Mouse (Mus musculus) small intestine, adult 2 months (tissue): ENCODE data around the gene Sipa1l1. TPM values are rescaled to one million over a fixed set of nuclear protein-coding genes. Genes with fewer than 3 reads are reported as not detected.
A peak's percentile ranks its signal among the peaks of the same experiment; 100 is the strongest.

Source experiments
- H3K27ac ChIP-seq: fragments of 200-500 bp; 2 replicates; pipeline ENCODE4 v1.5.1; 2012; ENCODE audit warnings: low read depth, low read length, control low read depth, inconsistent platforms; ENCODE audit not compliant: insufficient read depth
- H3K27me3 ChIP-seq: fragments of 200-500 bp; 2 replicates; pipeline ENCODE4 v1.6.1; 2012; ENCODE audit warnings: mild to moderate bottlenecking, moderate library complexity, low read length, inconsistent platforms; ENCODE audit not compliant: control insufficient read depth, insufficient read depth
- H3K36me3 ChIP-seq: fragments of 200-500 bp; 2 replicates; pipeline ENCODE4 v1.6.1; 2012; ENCODE audit warnings: mild to moderate bottlenecking, low read length, control low read depth, inconsistent platforms; ENCODE audit not compliant: control insufficient read depth, insufficient read depth
- H3K4me1 ChIP-seq: fragments of 200-500 bp; 2 replicates; pipeline ENCODE4 v1.6.1; 2012; ENCODE audit warnings: low read length, inconsistent platforms, mixed read lengths; ENCODE audit not compliant: control insufficient read depth, insufficient read depth, insufficient read length
- H3K4me3 ChIP-seq: fragments of 200-500 bp; 2 replicates; pipeline ENCODE4 v1.5.1; 2012; ENCODE audit warnings: low read depth, mild to moderate bottlenecking, control low read depth, inconsistent platforms, low read length, moderate library complexity
- CTCF ChIP-seq: fragments of 200-500 bp; IDR thresholded peaks from 2 replicates; pipeline ENCODE4 v1.5.1; 2012; ENCODE audit warnings: low read depth, mild to moderate bottlenecking, control low read depth, inconsistent platforms, low read length, moderate library complexity, mixed read lengths; ENCODE audit not compliant: insufficient replicate concordance, insufficient read length; ENCODE audit errors: extremely low read depth
- POLR2A ChIP-seq: fragments of 200-500 bp; IDR thresholded peaks from 2 replicates; pipeline ENCODE4 v1.6.1; 2012; ENCODE audit warnings: low read depth, mild to moderate bottlenecking, control low read depth, inconsistent platforms, low read length, moderate library complexity
- WGBS: fragments of 180-500 bp; shearing (Covaris S2); methylation state at CpG from one replicate; pipeline ENCODE4 v1.1.7; 2018; 5-methylcytosine and 5-hydroxymethylcytosine counted together
- polyA plus RNA-seq: library from polyadenylated mRNA; depleted of rRNA; stranded (reverse); fragments of >200 nt; gene quantifications from 2 replicates; pipeline ENCODE4 v1.2.3, GENCODE M21; 2012

Gene Sipa1l1
- polyA plus RNA-seq, 1 experiment: 13.4 TPM

GRCm38 (mm10) chr12:82247371-82248258 is 78.5 kb downstream of the Sipa1l1 start:
- no peaks in the 10 kb centered on the region for H3K27me3 ChIP-seq
- H3K4me1 ChIP-seq: peaks cover 18% of the 10 kb centered on the region; the same call in 1 of the 2 replicates
- H3K27ac ChIP-seq: 0 out of 2 replicates have a peak overlapping the region, but pooled peaks have one; percentile 16
- WGBS: 68% methylated on average over 14 of the region's 14 CpGs
- H3K4me3 ChIP-seq: no peak overlapping the region
- H3K36me3 ChIP-seq: no peaks in the 10 kb centered on the region; the same call in 1 of the 2 replicates
- TF ChIP-seq POLR2A (no peak), CTCF (no peak)

- peaks cover 18% of the 10 kb centered on the region; the same call in 1 of the 2 replicates for H3K4me1 ChIP-seq
- no peaks in the 10 kb centered on the region for H3K27me3 ChIP-seq
- 91% methylated on average over 3 of the region's 3 CpGs for WGBS
- no peak overlapping the region for H3K4me3 ChIP-seq
- H3K27ac ChIP-seq: no peak overlapping the region
- no peaks in the 10 kb centered on the region; the same call in 1 of the 2 replicates for H3K36me3 ChIP-seq
- TF ChIP-seq POLR2A: no peak
- no peak for TF ChIP-seq CTCF
These were observed 79.4 kb downstream of the Sipa1l1 start for GRCm38 (mm10) chr12:82248501-82248900.

GRCm38 (mm10) chr12:82251328-82251727 is 82.2 kb downstream of the Sipa1l1 start:
- no peak for TF ChIP-seq POLR2A
- no peak for TF ChIP-seq CTCF
- H3K4me3 ChIP-seq: no peak overlapping the region
- H3K4me1 ChIP-seq: peaks cover 14% of the 10 kb centered on the region; the same call in 1 of the 2 replicates
- no peak overlapping the region for H3K27ac ChIP-seq
- H3K36me3 ChIP-seq: no peaks in the 10 kb centered on the region; the same call in 1 of the 2 replicates
- H3K27me3 ChIP-seq: no peaks in the 10 kb centered on the region
- WGBS: 81% methylated on average over 2 of the region's 2 CpGs

GRCm38 (mm10) chr12:82254076-82254475 is 85.0 kb downstream of the Sipa1l1 start:
- TF ChIP-seq CTCF (no peak), POLR2A (no peak)
- Histone ChIP-seq H3K4me1 (peaks cover 5% of the 10 kb centered on the region; the same call in 1 of the 2 replicates), H3K27me3 (no peaks in the 10 kb centered on the region), H3K27ac (no peak overlapping the region), H3K36me3 (no peaks in the 10 kb centered on the region; the same call in 1 of the 2 replicates), H3K4me3 (no peak overlapping the region)
- WGBS: 73% methylated on average over 5 of the region's 5 CpGs

- Histone ChIP-seq H3K27me3 (no peaks in the 10 kb centered on the region), H3K27ac (no peak overlapping the region)
- 83% methylated on average over 5 of the region's 5 CpGs for WGBS
These were observed 86.9 kb downstream of the Sipa1l1 start for GRCm38 (mm10) chr12:82256012-82256411.

DNA sequence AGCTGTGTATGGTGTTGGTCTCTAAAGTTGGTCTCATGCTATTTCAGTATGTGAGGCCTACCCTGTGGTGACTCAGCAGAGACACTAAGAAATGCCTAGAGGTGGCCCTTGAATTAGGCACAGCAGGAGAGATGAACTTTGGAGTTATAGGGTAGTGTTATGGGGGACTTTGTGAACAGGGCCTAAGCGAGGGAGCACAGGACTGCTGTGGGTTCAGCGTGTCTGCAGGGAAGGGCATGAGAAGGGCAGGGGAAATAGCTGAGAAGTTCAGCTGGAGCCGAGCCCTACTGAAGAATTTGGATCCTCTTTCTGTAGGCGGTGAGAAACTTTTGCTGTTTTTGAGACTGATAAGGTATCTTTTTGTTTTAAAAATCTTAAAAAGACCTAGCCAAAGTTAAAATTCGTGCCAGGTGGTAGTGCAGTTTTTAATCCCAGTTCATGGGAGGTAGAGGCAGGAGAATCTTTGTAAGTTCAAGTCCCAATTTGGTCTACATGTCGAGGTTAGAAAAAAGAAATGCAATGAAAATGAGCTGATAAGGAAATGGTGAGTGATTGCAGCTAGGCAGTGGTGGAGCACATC is 87.9 kb downstream of the Sipa1l1 start:
- H3K27ac ChIP-seq: no peak overlapping the region
- peaks cover 5% of the 10 kb centered on the region; the same call in 1 of the 2 replicates for H3K4me1 ChIP-seq
- no peaks in the 10 kb centered on the region; the same call in 1 of the 2 replicates for H3K36me3 ChIP-seq
- TF ChIP-seq CTCF: no peak
- no peak for TF ChIP-seq POLR2A
- 80% methylated on average over 6 of the region's 6 CpGs for WGBS
- H3K4me3 ChIP-seq: no peak overlapping the region
- H3K27me3 ChIP-seq: no peaks in the 10 kb centered on the region

More at GRCm38 (mm10) chr12:82256012-82256411, 86.9 kb downstream of the Sipa1l1 start:
- H3K4me1 ChIP-seq: peaks cover 5% of the 10 kb centered on the region; the same call in 1 of the 2 replicates
- no peak for TF ChIP-seq CTCF
- TF ChIP-seq POLR2A: no peak
- no peaks in the 10 kb centered on the region; the same call in 1 of the 2 replicates for H3K36me3 ChIP-seq
- no peak overlapping the region for H3K4me3 ChIP-seq

- no peak for TF ChIP-seq POLR2A
- no peak for TF ChIP-seq CTCF
- 86% methylated on average over 6 of the region's 6 CpGs for WGBS
- H3K4me1 ChIP-seq: peaks cover 5% of the 10 kb centered on the region; the same call in 1 of the 2 replicates
- H3K36me3 ChIP-seq: no peaks in the 10 kb centered on the region
- H3K4me3 ChIP-seq: no peak overlapping the region
- no peak overlapping the region for H3K27ac ChIP-seq
- no peaks in the 10 kb centered on the region for H3K27me3 ChIP-seq
These were observed 89.1 kb downstream of the Sipa1l1 start for GRCm38 (mm10) chr12:82257994-82258785.
